Mouse (Mus musculus): Measurements from ENCODE around the gene Fhl1.

The Fhl1 gene

GRCm38 (mm10) chrX:56731306-56732201 is at the start of gene Fhl1:
TSS of gene Fhl1 (plus strand) at chrX:56731787.
- DNase-seq (ENCODE audit: low spot score) = no peak

DNA sequence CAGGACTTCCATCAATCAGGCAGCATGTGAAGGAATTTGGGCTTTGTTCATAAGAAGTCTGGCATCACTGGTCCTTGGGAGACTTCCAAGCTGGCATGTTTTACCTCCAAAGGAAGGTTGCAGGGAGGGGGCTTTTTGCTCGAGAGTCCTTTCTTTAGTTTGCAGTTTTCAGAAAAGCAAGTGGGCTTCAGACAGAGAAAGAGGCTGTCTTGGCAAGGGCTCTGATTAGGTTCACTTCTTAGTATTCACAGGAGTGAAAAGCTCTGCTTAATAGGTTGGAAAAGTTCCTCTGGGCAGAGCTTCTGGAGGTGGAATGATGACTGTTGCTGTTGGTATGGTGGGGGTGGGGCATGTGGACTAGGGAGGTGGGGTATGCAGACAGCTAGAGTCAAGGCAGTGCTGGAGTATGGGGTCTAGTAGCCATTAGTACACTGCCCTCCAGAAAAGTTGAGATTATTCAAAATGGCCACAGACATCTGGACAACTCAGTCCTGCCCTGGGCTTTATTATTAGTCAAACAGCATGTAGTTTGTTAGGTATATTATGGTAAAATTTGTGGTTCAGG is 49.3 kb upstream of the Fhl1 start:
- DNase-seq (ENCODE audit: low spot score) = no peak

DNA sequence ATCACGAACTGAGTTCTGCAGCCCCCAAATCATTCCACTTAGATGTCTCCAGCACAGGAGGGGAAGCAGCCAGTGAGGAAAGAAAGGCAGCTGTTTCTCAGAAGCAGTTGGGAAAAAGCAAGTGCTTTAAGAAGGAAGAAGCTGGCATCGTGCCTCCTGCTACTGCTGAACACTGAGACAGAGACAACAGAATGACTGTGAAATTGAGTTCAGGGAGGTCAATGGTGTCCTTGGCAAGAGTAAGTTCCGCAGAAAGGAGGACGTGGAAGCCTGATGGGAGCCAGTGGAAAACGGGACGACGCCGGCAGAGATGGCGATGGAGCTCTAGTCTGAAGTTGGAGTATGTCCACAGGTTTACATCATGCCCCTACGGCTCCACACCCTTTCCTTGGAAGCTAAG is 48.1 kb upstream of the Fhl1 start:
- peak; percentile 16 for DNase-seq (ENCODE audit: low spot score)

- no peak for DNase-seq (ENCODE audit: low spot score)
Observed at GRCm38 (mm10) chrX:56692554-56692953, 39.0 kb upstream of the Fhl1 start.

DNA sequence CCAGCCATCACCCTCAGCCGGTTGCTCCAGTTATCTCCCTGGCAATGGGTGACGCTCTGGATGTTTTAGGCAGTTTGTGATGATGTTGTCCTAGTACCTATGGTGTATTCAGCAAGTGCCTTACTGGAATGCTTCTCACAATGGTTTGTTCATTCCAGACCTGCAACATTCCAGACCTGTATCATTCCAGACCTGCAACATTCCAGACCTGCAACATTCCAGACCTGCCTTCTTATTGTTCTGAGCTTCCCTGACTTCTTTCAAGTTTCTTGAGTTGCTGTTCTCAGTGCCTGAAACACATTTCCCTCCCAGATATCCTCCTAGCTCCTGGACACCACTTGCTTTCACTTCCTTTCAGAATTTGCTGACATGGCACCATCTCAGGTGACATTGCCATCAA is 37.0 kb upstream of the Fhl1 start:
- DNase-seq (ENCODE audit: low spot score) = no peak

DNA sequence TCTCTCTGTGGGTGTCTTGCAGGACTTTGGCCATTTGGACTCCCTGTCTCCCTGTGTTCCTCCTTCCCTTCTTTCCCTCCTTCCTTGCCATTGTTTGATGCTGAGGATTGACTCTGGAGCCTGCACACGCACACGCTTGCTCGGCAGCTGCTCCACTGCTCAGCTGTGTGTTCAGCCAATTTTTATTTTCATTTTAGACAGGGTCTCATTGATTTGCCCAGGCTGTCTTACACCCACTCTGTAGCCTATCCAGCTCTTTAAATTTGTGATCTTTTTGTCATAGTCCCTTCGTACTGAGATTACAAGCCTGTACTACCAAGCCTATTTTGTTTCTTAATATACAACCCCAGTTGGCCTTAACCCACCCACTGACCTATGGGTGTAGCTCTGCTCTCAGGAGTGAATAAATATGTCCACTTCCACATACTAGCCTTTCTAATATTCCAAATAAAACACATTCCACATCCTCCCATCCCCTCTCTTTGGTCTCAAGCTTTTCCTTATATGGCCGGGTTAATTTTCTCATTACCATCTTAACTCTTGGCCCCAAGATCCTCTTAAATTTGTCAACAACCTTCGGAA is 34.3 kb upstream of the Fhl1 start:
- no peak for DNase-seq (ENCODE audit: low spot score)

DNA sequence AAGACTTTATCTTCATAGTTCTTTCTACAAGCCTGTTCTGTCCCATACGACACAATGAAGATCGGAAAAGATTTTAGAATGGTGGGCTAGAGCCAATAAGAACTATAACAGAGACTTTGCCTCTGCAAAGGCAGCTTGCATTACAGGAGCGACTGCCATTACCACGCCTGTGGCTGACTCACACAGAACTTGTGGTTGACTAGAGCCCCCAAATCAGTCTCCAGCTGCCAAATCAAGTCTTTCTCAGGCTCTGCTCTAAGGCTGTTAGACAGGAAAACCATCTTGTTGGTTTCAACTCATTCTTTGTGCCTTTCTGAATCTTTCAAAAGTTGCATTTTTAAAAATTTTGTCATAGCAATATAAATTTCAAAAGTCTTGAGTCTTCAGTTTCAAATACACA is 33.7 kb upstream of the Fhl1 start:
- no peak for DNase-seq (ENCODE audit: low spot score)

DNA sequence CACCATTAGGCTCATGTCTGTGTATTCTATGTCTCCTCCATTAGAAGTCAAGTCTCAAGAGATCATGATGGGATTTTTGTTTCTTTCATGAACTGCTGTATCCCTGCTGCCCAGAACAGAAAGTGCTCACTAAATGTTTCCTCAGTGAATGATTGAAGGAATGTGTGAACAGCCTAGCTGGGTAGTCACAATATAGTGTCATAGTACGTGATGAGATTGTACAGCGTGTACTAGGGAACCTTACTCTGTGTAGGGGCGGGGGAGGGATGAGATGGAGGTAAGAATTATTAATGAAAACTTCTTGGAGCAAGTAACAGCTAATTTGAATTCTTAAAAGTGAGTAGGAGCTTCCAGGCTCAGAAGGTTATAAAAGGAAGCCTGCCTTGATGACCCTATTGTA is 30.3 kb upstream of the Fhl1 start:
- no peak for DNase-seq (ENCODE audit: low spot score)

GRCm38 (mm10) chrX:56703965-56704562 is 27.5 kb upstream of the Fhl1 start:
- DNase-seq (ENCODE audit: low spot score) = no peak

DNA sequence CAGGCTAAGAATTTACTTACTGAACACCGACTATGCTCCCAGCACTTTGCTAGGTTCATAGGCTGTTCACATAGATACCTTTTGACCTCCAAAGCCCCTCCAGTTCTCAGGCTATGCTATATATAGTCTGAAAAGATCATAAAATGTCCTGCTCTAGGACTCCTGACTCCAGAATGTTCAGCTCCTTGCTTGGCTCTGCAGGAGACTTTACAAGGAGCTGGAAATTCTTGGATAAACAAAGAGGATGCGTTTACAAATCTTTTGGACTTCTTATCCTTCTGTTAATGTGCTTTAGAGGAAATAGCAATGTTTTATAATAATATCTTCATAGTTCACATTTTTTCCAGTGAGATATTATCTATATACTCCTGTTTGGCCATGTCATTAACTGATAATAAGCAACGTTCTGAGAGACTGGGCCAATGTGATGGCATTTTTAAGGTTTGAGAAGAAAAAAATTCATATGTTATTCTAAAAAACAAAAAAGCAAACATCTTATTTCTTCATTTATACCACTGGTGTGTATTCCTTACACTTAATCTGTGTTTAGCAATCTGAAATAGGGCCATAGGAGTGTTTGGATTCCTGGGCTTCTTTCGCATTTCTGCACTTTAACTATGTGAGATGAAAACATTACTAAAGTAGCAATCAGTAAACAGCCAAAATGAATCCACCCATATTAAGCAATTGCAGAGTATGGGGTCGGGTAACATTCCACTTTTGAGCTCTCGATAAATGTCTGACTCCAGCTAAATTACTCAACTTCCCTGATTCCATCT is 22.8 kb upstream of the Fhl1 start:
- DNase-seq (ENCODE audit: low spot score) = no peak

DNA sequence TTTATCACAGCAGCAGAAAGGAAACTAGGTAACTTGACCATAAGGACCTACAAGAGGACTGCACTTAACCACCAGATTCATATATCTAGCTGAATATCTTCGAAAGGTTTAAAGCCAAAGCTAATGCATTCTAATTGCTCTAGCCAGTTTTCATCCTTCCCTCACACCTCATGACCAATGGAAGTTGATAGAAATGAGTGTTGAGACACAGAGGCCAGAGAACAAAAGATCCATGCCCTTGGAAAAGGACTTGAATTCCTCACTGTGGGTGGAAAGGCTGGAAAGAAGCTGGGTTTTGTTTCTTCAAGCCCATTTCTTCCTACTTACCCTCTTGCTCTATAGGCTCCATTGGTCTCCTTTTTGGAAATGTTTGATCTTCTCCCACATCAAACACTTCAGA is 21.1 kb upstream of the Fhl1 start:
- no peak for DNase-seq (ENCODE audit: low spot score)

- DNase-seq (ENCODE audit: low spot score) = no peak
Observed at GRCm38 (mm10) chrX:56712666-56713065, 18.9 kb upstream of the Fhl1 start.

DNA sequence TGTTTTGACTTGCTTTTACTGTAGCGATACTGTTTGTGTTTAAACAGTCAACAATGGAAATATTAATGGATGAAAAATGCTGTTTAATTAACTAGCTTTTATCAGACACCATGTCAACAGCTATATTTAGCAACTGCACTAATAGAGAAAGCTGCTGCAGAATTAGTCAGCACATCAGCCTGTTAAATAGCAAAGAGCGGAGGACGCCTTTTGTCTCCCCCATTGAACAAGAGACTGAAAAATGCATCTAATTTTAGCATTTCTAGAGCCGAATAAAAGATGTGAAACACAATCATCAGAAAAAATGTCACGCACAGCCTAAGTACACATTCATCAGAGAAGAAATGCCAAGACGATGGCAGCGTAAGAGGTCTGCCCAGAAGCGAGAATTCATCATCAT is 9.0 kb upstream of the Fhl1 start:
- DNase-seq (ENCODE audit: low spot score) = no peak

DNA sequence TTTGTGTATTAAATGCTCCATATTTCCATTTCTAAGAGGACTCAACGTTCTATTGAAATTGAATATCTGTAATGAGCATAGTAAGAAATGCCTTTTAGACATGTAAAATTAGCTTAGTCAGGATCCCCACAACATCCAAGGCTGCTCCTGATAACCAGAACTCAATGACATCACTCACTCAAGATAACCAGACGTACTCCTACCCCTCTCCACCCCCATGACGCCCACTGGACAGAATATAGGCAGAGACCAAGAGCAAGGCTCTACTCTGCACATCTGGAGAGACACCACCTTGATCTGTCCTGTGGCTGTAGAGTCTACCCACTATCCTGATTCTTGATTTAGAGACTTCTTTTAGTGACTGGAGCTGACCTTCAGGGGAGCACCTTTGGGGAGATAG is 3.1 kb upstream of the Fhl1 start:
- no peak for DNase-seq (ENCODE audit: low spot score)

GRCm38 (mm10) chrX:56730828-56731305 is 720 bp upstream of the Fhl1 start:
- no peak for DNase-seq (ENCODE audit: low spot score)

DNA sequence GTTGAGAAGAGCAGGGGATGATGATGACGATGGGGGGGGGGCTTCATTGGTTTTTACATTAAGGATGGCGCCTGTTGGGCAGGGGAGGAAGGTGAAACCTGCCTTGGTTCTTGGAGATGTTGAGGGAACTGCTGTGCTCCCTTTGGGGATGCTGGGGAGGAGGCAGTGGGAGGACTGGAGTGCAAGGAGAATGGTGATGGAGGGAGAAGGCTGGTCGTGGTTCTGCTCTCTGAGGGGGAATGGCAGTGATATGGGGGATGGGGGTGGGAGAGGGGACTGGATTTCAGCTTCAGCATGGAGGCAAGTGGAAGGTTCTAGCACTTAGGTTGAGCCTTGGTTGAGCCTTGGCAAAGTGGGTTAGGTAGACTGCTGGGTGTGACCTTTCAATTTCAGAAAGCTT is 814 bp downstream of the Fhl1 start:
- DNase-seq (ENCODE audit: low spot score) = no peak

- DNase-seq (ENCODE audit: low spot score) = peak; percentile 4
Observed at GRCm38 (mm10) chrX:56734436-56734835, 2.8 kb downstream of the Fhl1 start.

DNA sequence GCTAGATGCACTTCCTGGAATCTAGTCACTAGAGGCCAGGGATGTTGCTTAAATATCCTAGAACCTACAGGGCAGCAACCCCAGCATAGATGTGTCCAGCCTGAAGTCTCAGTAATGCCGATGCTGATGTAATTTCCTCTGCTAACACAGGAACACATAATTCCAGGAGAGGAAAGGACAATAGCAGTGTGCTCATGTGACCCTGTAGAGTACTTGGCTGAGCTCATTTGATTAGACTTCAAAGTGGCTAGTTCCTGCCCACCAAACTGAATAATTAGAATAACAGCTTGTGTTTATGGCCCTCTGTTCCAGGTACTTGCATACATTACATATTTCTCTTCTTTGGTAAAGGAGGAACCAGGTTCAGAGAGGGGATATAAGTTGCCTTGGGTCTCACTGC is 4.6 kb downstream of the Fhl1 start:
- no peak for DNase-seq (ENCODE audit: low spot score)

DNA sequence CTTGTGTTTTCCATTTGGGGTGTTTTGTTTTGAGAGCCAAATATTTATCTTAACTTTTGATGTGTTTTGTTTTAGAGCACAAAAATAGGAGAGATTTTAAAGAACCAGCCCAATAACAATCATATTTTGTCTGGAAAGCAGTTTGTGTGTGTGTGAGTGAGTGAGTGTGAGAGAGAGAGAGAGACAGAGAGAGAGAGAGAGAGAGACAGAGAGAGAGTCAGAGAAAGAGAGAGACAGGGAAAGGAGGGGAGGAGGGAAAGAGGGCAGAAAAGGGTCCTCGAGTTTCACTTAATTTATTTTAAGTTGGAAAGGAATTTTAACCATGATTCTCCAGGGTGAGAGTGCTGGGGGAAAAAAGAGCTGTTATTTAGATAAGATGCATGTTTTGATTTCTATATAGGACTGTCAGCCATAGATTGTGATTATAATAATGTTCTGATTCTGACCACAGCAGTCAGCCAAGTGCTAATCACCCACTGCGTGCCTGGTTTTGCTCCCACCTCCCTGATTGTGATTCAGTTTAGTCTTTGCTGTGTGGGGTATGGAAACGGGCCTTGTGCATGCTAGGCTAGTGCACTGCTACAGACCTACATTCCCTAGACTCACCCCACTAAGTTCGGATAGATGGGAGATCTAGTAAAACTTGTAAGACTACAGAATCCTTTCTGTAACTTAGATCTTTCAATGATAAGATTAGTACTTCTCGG is 6.4 kb downstream of the Fhl1 start:
- DNase-seq (ENCODE audit: low spot score) = no peak

DNA sequence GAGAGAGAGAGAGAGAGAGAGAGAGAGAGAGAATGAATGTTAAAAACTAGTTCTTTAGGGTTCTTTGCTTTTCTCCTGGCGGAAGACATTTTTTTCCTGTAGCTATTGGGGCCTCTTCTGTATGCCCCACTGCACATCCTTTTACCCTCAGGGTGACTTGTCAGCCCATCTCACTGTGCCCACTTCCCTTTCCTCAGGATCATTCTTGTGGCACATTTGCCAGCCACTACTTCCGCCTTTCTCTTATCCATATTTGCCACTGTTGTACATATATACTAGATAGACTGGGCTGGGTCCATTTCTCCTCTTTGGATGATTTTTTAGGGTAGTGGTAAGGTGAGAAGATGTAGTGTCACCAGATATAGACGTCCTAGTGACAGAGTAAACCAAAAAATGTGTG is 9.8 kb downstream of the Fhl1 start:
- DNase-seq (ENCODE audit: low spot score) = no peak

DNA sequence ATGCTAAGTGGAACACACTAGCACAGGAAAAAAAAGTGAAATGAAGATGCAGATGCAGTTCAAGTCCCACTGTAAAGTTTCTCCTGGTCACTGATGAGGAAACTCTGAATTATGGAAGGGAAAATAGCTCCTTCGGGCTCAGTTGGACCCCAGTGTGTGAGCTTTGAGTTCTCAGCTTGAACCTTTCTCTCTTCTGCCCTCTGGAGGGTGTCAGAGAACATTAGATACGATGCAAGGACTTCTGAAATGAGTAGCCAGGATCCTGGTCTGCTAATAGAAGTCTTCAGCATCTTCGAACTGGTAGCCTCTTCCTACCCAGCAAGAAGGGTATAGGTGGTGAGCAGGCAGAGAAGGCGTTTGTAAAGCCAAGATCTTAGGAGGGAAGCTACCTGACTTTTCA is 19.9 kb downstream of the Fhl1 start:
- peak; percentile 12 for DNase-seq (ENCODE audit: low spot score)

Data from adipocyte (in vitro differentiated cells).